Mouse (Mus musculus): ENCODE data around the gene Akap9. TPM values are rescaled to one million over a fixed set of nuclear protein-coding genes. Genes with fewer than 3 reads are reported as not detected.
"Not testable (repeated sequence)": the region's sequence is repeated elsewhere in the genome, so short reads cannot be mapped to it uniquely, and the experiment has no call there.

Akap9 gene
- polyA plus RNA-seq, 1 experiment from 2014 or later: 316 TPM

- no peak overlapping the region for H3K27ac ChIP-seq (replicated peaks)
- WGBS: 83% methylated on average over 5 of the region's 5 CpGs
- H3K4me3 ChIP-seq: no peak overlapping the region
- no peak for ATAC-seq (ENCODE audit: low FRiP score, low read depth)
- no peaks in the 10 kb centered on the region for H3K27me3 ChIP-seq
- H3K9ac ChIP-seq: no peak overlapping the region
- H3K9me3 ChIP-seq: no peaks in the 10 kb centered on the region
- H3K4me2 ChIP-seq: no peak overlapping the region
- no peaks in the 10 kb centered on the region for H3K4me1 ChIP-seq (replicated peaks)
- peaks cover 79% of the 10 kb centered on the region for H3K36me3 ChIP-seq
Observed at GRCm38 (mm10) chr5:3973764-3974163, 45.9 kb downstream of the Akap9 start.

- Histone ChIP-seq H3K9ac (no peak overlapping the region), H3K9me3 (no peaks in the 10 kb centered on the region), H3K36me3 (peaks cover 77% of the 10 kb centered on the region), H3K27ac (replicated peaks) (no peak overlapping the region), H3K4me3 (no peak overlapping the region), H3K4me1 (replicated peaks) (no peaks in the 10 kb centered on the region), H3K27me3 (no peaks in the 10 kb centered on the region), H3K4me2 (no peak overlapping the region)
- no peak for ATAC-seq (ENCODE audit: low FRiP score, low read depth)
- WGBS: 73% methylated on average over 6 of the region's 6 CpGs
Observed at GRCm38 (mm10) chr5:3974896-3975295, 47.0 kb downstream of the Akap9 start.

- no peak overlapping the region for H3K4me2 ChIP-seq
- WGBS: 96% methylated on average over 8 of the region's 8 CpGs
- no peak for ATAC-seq (ENCODE audit: low FRiP score, low read depth)
- peaks cover 65% of the 10 kb centered on the region for H3K36me3 ChIP-seq
- no peak overlapping the region for H3K9ac ChIP-seq
- no peak overlapping the region for H3K4me3 ChIP-seq
- H3K27ac ChIP-seq (replicated peaks): no peak overlapping the region
- H3K27me3 ChIP-seq: no peaks in the 10 kb centered on the region
- H3K4me1 ChIP-seq (replicated peaks): no peaks in the 10 kb centered on the region
- no peaks in the 10 kb centered on the region for H3K9me3 ChIP-seq
Observed at GRCm38 (mm10) chr5:3976111-3976510, 48.3 kb downstream of the Akap9 start.

GRCm38 (mm10) chr5:3977904-3978303 is 50.0 kb downstream of the Akap9 start:
- H3K4me1 ChIP-seq (replicated peaks): no peaks in the 10 kb centered on the region
- no peak overlapping the region for H3K4me3 ChIP-seq
- no peak overlapping the region for H3K4me2 ChIP-seq
- no peak overlapping the region for H3K27ac ChIP-seq (replicated peaks)
- 94% methylated on average over 4 of the region's 4 CpGs for WGBS
- no peaks in the 10 kb centered on the region for H3K27me3 ChIP-seq
- no peak overlapping the region for H3K9ac ChIP-seq
- H3K9me3 ChIP-seq: no peaks in the 10 kb centered on the region
- no peak for ATAC-seq (ENCODE audit: low FRiP score, low read depth)
- H3K36me3 ChIP-seq: peaks cover 59% of the 10 kb centered on the region

- no peak for ATAC-seq (ENCODE audit: low FRiP score, low read depth)
- H3K27ac ChIP-seq (replicated peaks): no peak overlapping the region
- no peaks in the 10 kb centered on the region for H3K9me3 ChIP-seq
- H3K27me3 ChIP-seq: no peaks in the 10 kb centered on the region
- 88% methylated on average over 1 of the region's 1 CpGs for WGBS
- H3K4me3 ChIP-seq: no peak overlapping the region
- no peak overlapping the region for H3K9ac ChIP-seq
- H3K36me3 ChIP-seq: peaks cover 44% of the 10 kb centered on the region
- no peaks in the 10 kb centered on the region for H3K4me1 ChIP-seq (replicated peaks)
- no peak overlapping the region for H3K4me2 ChIP-seq
Observed at GRCm38 (mm10) chr5:3989608-3990007, 61.8 kb downstream of the Akap9 start.

GRCm38 (mm10) chr5:3990499-3990898 is 62.6 kb downstream of the Akap9 start:
- no peak overlapping the region for H3K9ac ChIP-seq
- no peaks in the 10 kb centered on the region for H3K4me1 ChIP-seq (replicated peaks)
- 90% methylated on average over 1 of the region's 1 CpGs for WGBS
- no peaks in the 10 kb centered on the region for H3K27me3 ChIP-seq
- H3K9me3 ChIP-seq: no peaks in the 10 kb centered on the region
- H3K4me2 ChIP-seq: no peak overlapping the region
- peaks cover 50% of the 10 kb centered on the region for H3K36me3 ChIP-seq
- ATAC-seq (ENCODE audit: low FRiP score, low read depth): no peak
- H3K4me3 ChIP-seq: no peak overlapping the region
- H3K27ac ChIP-seq (replicated peaks): no peak overlapping the region

GRCm38 (mm10) chr5:4004531-4005469 is 76.9 kb downstream of the Akap9 start:
- H3K27ac ChIP-seq (replicated peaks): no peak overlapping the region
- no peak for ATAC-seq (ENCODE audit: low FRiP score, low read depth)
- no peak overlapping the region for H3K4me3 ChIP-seq
- 90% methylated on average over 16 of the region's 16 CpGs for WGBS
- H3K9ac ChIP-seq: no peak overlapping the region
- no peaks in the 10 kb centered on the region for H3K9me3 ChIP-seq
- no peaks in the 10 kb centered on the region for H3K27me3 ChIP-seq
- H3K4me1 ChIP-seq (replicated peaks): no peaks in the 10 kb centered on the region
- H3K4me2 ChIP-seq: no peak overlapping the region
- peaks cover 47% of the 10 kb centered on the region for H3K36me3 ChIP-seq

- Histone ChIP-seq H3K9ac (no peak overlapping the region), H3K4me2 (no peak overlapping the region), H3K27me3 (no peaks in the 10 kb centered on the region), H3K36me3 (peaks cover 51% of the 10 kb centered on the region), H3K4me3 (no peak overlapping the region), H3K9me3 (no peaks in the 10 kb centered on the region), H3K4me1 (replicated peaks) (no peaks in the 10 kb centered on the region), H3K27ac (replicated peaks) (no peak overlapping the region)
- ATAC-seq (ENCODE audit: low FRiP score, low read depth): no peak
- 96% methylated on average over 3 of the region's 3 CpGs for WGBS
Observed at GRCm38 (mm10) chr5:4006606-4007005, 78.8 kb downstream of the Akap9 start.

- 87% methylated on average over 10 of the region's 10 CpGs for WGBS
Observed at GRCm38 (mm10) chr5:4008266-4008665, 80.4 kb downstream of the Akap9 start.

GRCm38 (mm10) chr5:4009540-4009939 is 81.7 kb downstream of the Akap9 start:
- peaks cover 63% of the 10 kb centered on the region for H3K36me3 ChIP-seq
- no peaks in the 10 kb centered on the region for H3K9me3 ChIP-seq
- 87% methylated on average over 6 of the region's 6 CpGs for WGBS
- H3K27me3 ChIP-seq: no peaks in the 10 kb centered on the region
- no peaks in the 10 kb centered on the region for H3K4me1 ChIP-seq (replicated peaks)
- H3K4me2 ChIP-seq: no peak overlapping the region
- H3K9ac ChIP-seq: no peak overlapping the region
- ATAC-seq (ENCODE audit: low FRiP score, low read depth): no peak
- no peak overlapping the region for H3K27ac ChIP-seq (replicated peaks)
- no peak overlapping the region for H3K4me3 ChIP-seq

More at GRCm38 (mm10) chr5:4008266-4008665, 80.4 kb downstream of the Akap9 start:
- Histone ChIP-seq H3K9ac (no peak overlapping the region), H3K27me3 (no peaks in the 10 kb centered on the region), H3K4me1 (replicated peaks) (no peaks in the 10 kb centered on the region), H3K4me3 (no peak overlapping the region), H3K27ac (replicated peaks) (no peak overlapping the region), H3K9me3 (no peaks in the 10 kb centered on the region), H3K4me2 (no peak overlapping the region), H3K36me3 (peaks cover 58% of the 10 kb centered on the region)
- no peak for ATAC-seq (ENCODE audit: low FRiP score, low read depth)

- not testable (repeated sequence) for ATAC-seq (ENCODE audit: low FRiP score, low read depth); H3K27me3 ChIP-seq
- 96% methylated on average over 1 of the region's 1 CpGs for WGBS
Observed at GRCm38 (mm10) chr5:4017646-4018045, 89.8 kb downstream of the Akap9 start.

GRCm38 (mm10) chr5:4019377-4019776 is 91.5 kb downstream of the Akap9 start:
- H3K4me3 ChIP-seq: no peak overlapping the region
- no peak overlapping the region for H3K4me2 ChIP-seq
- H3K4me1 ChIP-seq (replicated peaks): no peaks in the 10 kb centered on the region
- H3K9ac ChIP-seq: no peak overlapping the region
- no peak for ATAC-seq (ENCODE audit: low FRiP score, low read depth)
- no peaks in the 10 kb centered on the region for H3K9me3 ChIP-seq
- no peak overlapping the region for H3K27ac ChIP-seq (replicated peaks)
- peaks cover 55% of the 10 kb centered on the region for H3K36me3 ChIP-seq
- H3K27me3 ChIP-seq: no peaks in the 10 kb centered on the region
- WGBS: 95% methylated on average over 4 of the region's 4 CpGs

More at GRCm38 (mm10) chr5:4017646-4018045, 89.8 kb downstream of the Akap9 start:
- H3K9ac ChIP-seq; H3K4me1 ChIP-seq (replicated peaks); H3K4me3 ChIP-seq; H3K27ac ChIP-seq (replicated peaks); H3K4me2 ChIP-seq; H3K9me3 ChIP-seq: not testable (repeated sequence)
- peaks cover 66% of the 10 kb centered on the region for H3K36me3 ChIP-seq
